Mouse (Mus musculus): ENCODE measurements around the gene Cacna2d4. TPM values are rescaled to one million over a fixed set of nuclear protein-coding genes. Genes with fewer than 3 reads are reported as not detected.

The Cacna2d4 gene
- total RNA-seq, 1 experiment, result 0.04 TPM

- in situ Hi-C loops (cut with MboI; ENCODE audit: low sequenced_read_pairs in 2 of 2, unreplicated experiment in 2 of 2), result no loop called here
- Histone ChIP-seq H3K9me3 (ENCODE audit: control insufficient read depth, insufficient read depth, low read depth, low read length) (no peaks in the 10 kb centered on the region), H3K9ac (ENCODE audit: insufficient read depth, low read depth, low read length, poor library complexity, severe bottlenecking) (no peak overlapping the region), H3K36me3 (ENCODE audit: control insufficient read depth, insufficient read depth, low read length, poor library complexity, severe bottlenecking) (no peaks in the 10 kb centered on the region), H3K4me3 (ENCODE audit: insufficient read depth in 1 of 2, low read depth in 1 of 2, low read length in 2 of 2, poor library complexity in 1 of 2, severe bottlenecking in 1 of 2) (no peak overlapping the region), H3K27ac (ENCODE audit: insufficient read depth, low read depth, low read length, poor library complexity, severe bottlenecking) (no peak overlapping the region), H3K4me1 (ENCODE audit: control insufficient read depth in 2 of 2, insufficient read depth in 2 of 2, low read length in 2 of 2, poor library complexity in 1 of 2) (no peaks in the 10 kb centered on the region)
- TF ChIP-seq HCFC1 (IDR thresholded peaks at IDR 0.05; ENCODE audit: borderline replicate concordance, insufficient read depth, low read length) (no peak), ZC3H11A (IDR thresholded peaks at IDR 0.05; ENCODE audit: borderline replicate concordance, low read depth, low read length) (no peak), CHD2 (IDR thresholded peaks at IDR 0.05; ENCODE audit: low read depth, low read length) (no peak), MAFK (IDR thresholded peaks at IDR 0.05; ENCODE audit: insufficient read depth, low read depth, low read length) (no peak), ZNF384 (IDR thresholded peaks at IDR 0.05; ENCODE audit: low read depth, low read length) (no peak)
- DNase-seq (ENCODE audit: low read depth, low spot score), result no peak
Observed at GRCm38 (mm10) chr6:119237427-119237989, 1.2 kb downstream of the Cacna2d4 start.

GRCm38 (mm10) chr6:119239341-119240005 is 3.1 kb downstream of the Cacna2d4 start:
- Histone ChIP-seq H3K27ac (ENCODE audit: insufficient read depth, low read depth, low read length, poor library complexity, severe bottlenecking) (no peak overlapping the region), H3K4me1 (ENCODE audit: control insufficient read depth in 2 of 2, insufficient read depth in 2 of 2, low read length in 2 of 2, poor library complexity in 1 of 2) (no peaks in the 10 kb centered on the region), H3K9me3 (ENCODE audit: control insufficient read depth, insufficient read depth, low read depth, low read length) (no peaks in the 10 kb centered on the region), H3K9ac (ENCODE audit: insufficient read depth, low read depth, low read length, poor library complexity, severe bottlenecking) (no peak overlapping the region), H3K4me3 (ENCODE audit: insufficient read depth in 1 of 2, low read depth in 1 of 2, low read length in 2 of 2, poor library complexity in 1 of 2, severe bottlenecking in 1 of 2) (no peak overlapping the region), H3K36me3 (ENCODE audit: control insufficient read depth, insufficient read depth, low read length, poor library complexity, severe bottlenecking) (no peaks in the 10 kb centered on the region)
- no peak for DNase-seq (ENCODE audit: low read depth, low spot score)
- no peak for TF ChIP-seq CHD2 (IDR thresholded peaks at IDR 0.05; ENCODE audit: low read depth, low read length)
- TF ChIP-seq ZNF384 (IDR thresholded peaks at IDR 0.05; ENCODE audit: low read depth, low read length), result no peak
- TF ChIP-seq HCFC1 (IDR thresholded peaks at IDR 0.05; ENCODE audit: borderline replicate concordance, insufficient read depth, low read length), result no peak
- TF ChIP-seq MAFK (IDR thresholded peaks at IDR 0.05; ENCODE audit: insufficient read depth, low read depth, low read length), result no peak
- TF ChIP-seq ZC3H11A (IDR thresholded peaks at IDR 0.05; ENCODE audit: borderline replicate concordance, low read depth, low read length), result no peak
- in situ Hi-C loops (cut with MboI; ENCODE audit: low sequenced_read_pairs in 2 of 2, unreplicated experiment in 2 of 2), result no loop called here

GRCm38 (mm10) chr6:119240256-119240655 is 3.9 kb downstream of the Cacna2d4 start:
- H3K27ac ChIP-seq (ENCODE audit: insufficient read depth, low read depth, low read length, poor library complexity, severe bottlenecking), result no peak overlapping the region
- H3K9me3 ChIP-seq (ENCODE audit: control insufficient read depth, insufficient read depth, low read depth, low read length), result no peaks in the 10 kb centered on the region
- no peaks in the 10 kb centered on the region for H3K36me3 ChIP-seq (ENCODE audit: control insufficient read depth, insufficient read depth, low read length, poor library complexity, severe bottlenecking)
- no peak overlapping the region for H3K4me3 ChIP-seq (ENCODE audit: insufficient read depth in 1 of 2, low read depth in 1 of 2, low read length in 2 of 2, poor library complexity in 1 of 2, severe bottlenecking in 1 of 2)
- no peak for DNase-seq (ENCODE audit: low read depth, low spot score)
- no peaks in the 10 kb centered on the region for H3K4me1 ChIP-seq (ENCODE audit: control insufficient read depth in 2 of 2, insufficient read depth in 2 of 2, low read length in 2 of 2, poor library complexity in 1 of 2)
- no peak overlapping the region for H3K9ac ChIP-seq (ENCODE audit: insufficient read depth, low read depth, low read length, poor library complexity, severe bottlenecking)
- no peak for TF ChIP-seq CHD2 (IDR thresholded peaks at IDR 0.05; ENCODE audit: low read depth, low read length)
- TF ChIP-seq ZC3H11A (IDR thresholded peaks at IDR 0.05; ENCODE audit: borderline replicate concordance, low read depth, low read length), result no peak
- no peak for TF ChIP-seq HCFC1 (IDR thresholded peaks at IDR 0.05; ENCODE audit: borderline replicate concordance, insufficient read depth, low read length)
- no peak for TF ChIP-seq ZNF384 (IDR thresholded peaks at IDR 0.05; ENCODE audit: low read depth, low read length)
- no peak for TF ChIP-seq MAFK (IDR thresholded peaks at IDR 0.05; ENCODE audit: insufficient read depth, low read depth, low read length)
- in situ Hi-C loops (cut with MboI; ENCODE audit: low sequenced_read_pairs in 2 of 2, unreplicated experiment in 2 of 2), result no loop called here

DNA sequence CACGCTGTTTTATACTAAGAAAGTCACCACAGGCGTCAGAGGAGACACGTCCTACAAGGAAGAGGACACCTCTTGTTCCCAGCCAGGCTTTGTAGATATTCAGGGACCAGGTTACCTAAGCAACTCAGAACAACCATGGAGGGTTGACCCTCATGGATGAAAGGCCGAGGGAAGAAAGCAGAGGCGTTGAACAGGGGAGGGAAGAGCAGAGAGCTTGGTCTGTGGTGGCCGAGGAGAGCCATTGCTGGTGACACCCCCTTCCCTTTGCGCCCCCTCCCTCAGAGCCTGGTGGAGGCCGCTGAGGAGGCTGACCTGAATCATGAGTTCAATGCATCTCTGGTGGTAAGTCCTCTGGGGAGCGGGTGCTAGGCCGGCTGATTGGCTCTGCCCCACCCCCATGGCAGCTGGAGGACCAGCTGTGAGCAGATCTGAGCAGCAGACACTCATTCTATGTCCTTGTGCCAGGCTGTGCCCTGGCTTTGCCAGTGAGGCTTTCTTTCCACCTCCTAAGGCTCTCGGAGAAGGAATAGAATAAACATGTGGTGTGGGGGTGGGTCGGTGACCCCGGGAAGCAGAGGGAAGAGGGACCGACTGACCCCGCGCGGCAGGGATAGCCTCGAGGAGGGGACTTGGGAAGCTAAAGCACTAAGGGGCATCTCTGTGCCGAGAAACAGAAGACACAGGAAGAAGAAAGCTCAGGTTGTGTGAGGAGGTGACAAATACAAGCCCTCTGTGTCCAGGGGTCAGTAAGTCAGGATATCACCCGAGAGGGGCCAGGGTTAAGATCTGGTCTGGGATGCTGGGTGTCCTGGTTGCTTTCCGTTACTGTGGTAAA is 4.8 kb downstream of the Cacna2d4 start:
- TF ChIP-seq MAFK (IDR thresholded peaks at IDR 0.05; ENCODE audit: insufficient read depth, low read depth, low read length), result no peak
- TF ChIP-seq ZC3H11A (IDR thresholded peaks at IDR 0.05; ENCODE audit: borderline replicate concordance, low read depth, low read length), result no peak
- TF ChIP-seq CHD2 (IDR thresholded peaks at IDR 0.05; ENCODE audit: low read depth, low read length), result no peak
- no peak for TF ChIP-seq ZNF384 (IDR thresholded peaks at IDR 0.05; ENCODE audit: low read depth, low read length)
- no peak for TF ChIP-seq HCFC1 (IDR thresholded peaks at IDR 0.05; ENCODE audit: borderline replicate concordance, insufficient read depth, low read length)
- Histone ChIP-seq H3K9ac (ENCODE audit: insufficient read depth, low read depth, low read length, poor library complexity, severe bottlenecking) (no peak overlapping the region), H3K36me3 (ENCODE audit: control insufficient read depth, insufficient read depth, low read length, poor library complexity, severe bottlenecking) (no peaks in the 10 kb centered on the region), H3K4me3 (ENCODE audit: insufficient read depth in 1 of 2, low read depth in 1 of 2, low read length in 2 of 2, poor library complexity in 1 of 2, severe bottlenecking in 1 of 2) (no peak overlapping the region), H3K27ac (ENCODE audit: insufficient read depth, low read depth, low read length, poor library complexity, severe bottlenecking) (no peak overlapping the region), H3K9me3 (ENCODE audit: control insufficient read depth, insufficient read depth, low read depth, low read length) (no peaks in the 10 kb centered on the region), H3K4me1 (ENCODE audit: control insufficient read depth in 2 of 2, insufficient read depth in 2 of 2, low read length in 2 of 2, poor library complexity in 1 of 2) (no peaks in the 10 kb centered on the region)
- in situ Hi-C loops (cut with MboI; ENCODE audit: low sequenced_read_pairs in 2 of 2, unreplicated experiment in 2 of 2), result no loop called here
- no peak for DNase-seq (ENCODE audit: low read depth, low spot score)

All from ES-E14 (cell line).